Mouse (Mus musculus) layer of hippocampus, postnatal 25 days (tissue): ENCODE data around the gene Matn4. TPM values are rescaled to one million over a fixed set of nuclear protein-coding genes. Genes with fewer than 3 reads are reported as not detected.

ENCODE experiments used
- DNase-seq, 2 experiments: peaks; one replicate each; pipeline ENCODE4 v3.0.0; 2022; ENCODE audit warnings: mixed read lengths in 2 of 2, low spot score in 1 of 2; ENCODE audit errors: extremely low spot score in 1 of 2
- total RNA-seq, 2 experiments: library from RNA; stranded (reverse); gene quantifications; 2 replicates each; pipeline ENCODE4 v1.2.3; 2021

The Matn4 gene
- total RNA-seq = 10 to 100 TPM; 13.0 to 17.5 TPM

- no peak for DNase-seq
These were observed at the start of gene Matn4 for GRCm38 (mm10) chr2:164405060-164405459. Gene Matn4, minus strand, starts transcription at chr2:164405160.

GRCm38 (mm10) chr2:164453887-164454500, 49.0 kb upstream of the Matn4 start:
- DNase-seq = no peak

- DNase-seq = no peak
These were observed 48.2 kb upstream of the Matn4 start for GRCm38 (mm10) chr2:164453047-164453757.

GRCm38 (mm10) chr2:164452000-164452676, 47.2 kb upstream of the Matn4 start:
- DNase-seq = no peak

GRCm38 (mm10) chr2:164449341-164450042, 44.5 kb upstream of the Matn4 start:
- no peak for DNase-seq

- DNase-seq = no peak
These were observed 44.0 kb upstream of the Matn4 start for GRCm38 (mm10) chr2:164448921-164449320.

GRCm38 (mm10) chr2:164448140-164448539, 43.2 kb upstream of the Matn4 start:
- DNase-seq = no peak

GRCm38 (mm10) chr2:164446086-164446469, 41.1 kb upstream of the Matn4 start:
- no peak for DNase-seq

GRCm38 (mm10) chr2:164445399-164446085, 40.6 kb upstream of the Matn4 start:
- DNase-seq = no peak

GRCm38 (mm10) chr2:164444701-164445100, 39.7 kb upstream of the Matn4 start:
- no peak for DNase-seq

GRCm38 (mm10) chr2:164443460-164444000, 38.6 kb upstream of the Matn4 start, which contains the start of gene Sdc4:
Gene Sdc4, minus strand, starts transcription at chr2:164443887.
- DNase-seq = no peak

GRCm38 (mm10) chr2:164443051-164443437, 38.1 kb upstream of the Matn4 start:
- DNase-seq = peak; percentile 60 to 68

- DNase-seq = no peak
These were observed 37.5 kb upstream of the Matn4 start for GRCm38 (mm10) chr2:164442315-164443050.

GRCm38 (mm10) chr2:164441731-164442130, 36.8 kb upstream of the Matn4 start:
- DNase-seq = no peak

- DNase-seq = no peak
These were observed 36.2 kb upstream of the Matn4 start for GRCm38 (mm10) chr2:164441155-164441554.

GRCm38 (mm10) chr2:164440314-164440713, 35.4 kb upstream of the Matn4 start:
- DNase-seq = no peak

GRCm38 (mm10) chr2:164439001-164439421, 34.1 kb upstream of the Matn4 start:
- DNase-seq = peak in 1 of 2 experiments; percentile 22

GRCm38 (mm10) chr2:164438257-164438656, 33.3 kb upstream of the Matn4 start:
- DNase-seq = no peak

GRCm38 (mm10) chr2:164437710-164438109, 32.8 kb upstream of the Matn4 start:
- no peak for DNase-seq
